Mouse (Mus musculus) retina, postnatal 1 day (tissue): ENCODE results near the gene Armh3.
"Not testable (repeated sequence)": the region's sequence is repeated elsewhere in the genome, so short reads cannot be mapped to it uniquely, and the experiment has no call there.

ENCODE experiments used
- DNase-seq: peaks from one replicate; pipeline ENCODE4 v3.0.0-alpha.2; 2012

Gene Armh3

DNA sequence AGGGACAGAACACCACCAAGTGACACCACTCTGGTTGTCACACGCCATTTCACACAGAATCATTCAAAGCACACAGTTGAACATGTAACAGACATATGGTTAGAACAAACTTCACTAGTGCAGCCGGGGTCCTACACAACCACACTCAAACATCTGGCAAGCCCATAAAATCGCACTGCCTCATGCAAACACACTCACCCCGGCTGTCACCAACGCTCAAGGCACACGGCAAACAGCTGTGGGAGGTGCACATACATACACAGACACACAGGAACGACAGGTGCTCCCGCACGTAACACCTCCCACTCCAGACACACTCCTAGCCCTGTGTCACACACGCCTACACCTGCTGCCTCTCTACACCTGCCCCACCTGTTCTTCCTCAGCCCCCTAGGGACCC is 183.1 kb downstream of the Armh3 start:
- no peak for DNase-seq

GRCm38 (mm10) chr19:45813801-45814200 is 184.5 kb downstream of the Armh3 start:
- peak; percentile 52 for DNase-seq

- peak; percentile 88 for DNase-seq
Observed at GRCm38 (mm10) chr19:45813263-45813662, 185.0 kb downstream of the Armh3 start.

- DNase-seq, result peak; percentile 66
Observed at GRCm38 (mm10) chr19:45812673-45813252, 185.5 kb downstream of the Armh3 start.

GRCm38 (mm10) chr19:45812115-45812514 is 186.2 kb downstream of the Armh3 start:
- DNase-seq, result peak; percentile 78

DNA sequence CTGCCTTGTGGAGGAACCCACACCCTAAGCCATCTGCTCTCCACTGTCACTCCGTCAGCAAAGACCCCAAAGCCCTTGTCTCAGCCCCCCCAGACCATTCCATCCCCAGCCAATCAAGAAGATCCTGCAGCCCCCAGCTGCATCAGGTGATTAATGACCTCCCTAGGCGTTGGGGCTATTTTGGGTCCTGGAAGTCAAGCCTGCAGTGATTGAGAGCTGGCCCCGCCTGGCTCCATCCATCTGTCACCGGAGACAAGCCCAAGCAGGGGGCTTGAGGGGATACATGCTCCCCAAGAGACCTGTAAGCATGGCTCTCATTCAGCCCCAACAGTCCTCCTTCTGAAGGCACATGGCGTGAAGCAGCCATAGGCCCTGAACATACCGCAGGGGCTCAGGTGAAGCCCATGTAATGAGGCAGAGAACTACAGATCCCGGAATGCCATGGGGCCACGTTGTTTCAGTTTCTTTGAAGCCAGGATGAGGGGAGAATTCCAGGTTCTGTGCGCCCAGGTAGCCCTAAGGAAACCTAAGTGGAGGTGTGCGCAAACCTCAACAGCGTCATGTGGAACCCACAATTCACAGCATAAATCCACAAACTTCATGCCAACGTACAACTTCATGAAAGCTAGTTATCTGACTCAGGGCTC is 187.1 kb downstream of the Armh3 start:
- DNase-seq, result no peak

DNA sequence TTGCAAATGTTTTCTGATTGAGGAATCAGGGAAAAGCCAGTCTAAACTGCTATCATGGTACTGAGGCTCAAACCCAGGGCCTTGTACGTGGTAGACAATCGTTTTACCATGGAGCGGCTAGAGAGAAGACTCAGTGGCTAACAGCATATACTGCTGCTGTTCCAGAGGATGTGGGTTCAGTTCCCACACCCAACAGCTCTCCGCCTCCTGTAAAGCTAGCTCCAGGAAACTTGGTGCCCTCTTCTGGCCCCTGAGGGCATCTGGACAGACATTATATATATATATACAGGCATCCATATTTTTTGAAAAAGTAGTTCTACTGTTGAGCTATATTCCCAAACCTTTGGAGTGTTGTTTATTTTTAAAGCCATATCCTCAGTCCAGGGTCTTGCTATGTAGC is 190.6 kb downstream of the Armh3 start:
- no peak for DNase-seq

- DNase-seq, result not testable (repeated sequence)
Observed at GRCm38 (mm10) chr19:45805817-45806216, 192.5 kb downstream of the Armh3 start.

DNA sequence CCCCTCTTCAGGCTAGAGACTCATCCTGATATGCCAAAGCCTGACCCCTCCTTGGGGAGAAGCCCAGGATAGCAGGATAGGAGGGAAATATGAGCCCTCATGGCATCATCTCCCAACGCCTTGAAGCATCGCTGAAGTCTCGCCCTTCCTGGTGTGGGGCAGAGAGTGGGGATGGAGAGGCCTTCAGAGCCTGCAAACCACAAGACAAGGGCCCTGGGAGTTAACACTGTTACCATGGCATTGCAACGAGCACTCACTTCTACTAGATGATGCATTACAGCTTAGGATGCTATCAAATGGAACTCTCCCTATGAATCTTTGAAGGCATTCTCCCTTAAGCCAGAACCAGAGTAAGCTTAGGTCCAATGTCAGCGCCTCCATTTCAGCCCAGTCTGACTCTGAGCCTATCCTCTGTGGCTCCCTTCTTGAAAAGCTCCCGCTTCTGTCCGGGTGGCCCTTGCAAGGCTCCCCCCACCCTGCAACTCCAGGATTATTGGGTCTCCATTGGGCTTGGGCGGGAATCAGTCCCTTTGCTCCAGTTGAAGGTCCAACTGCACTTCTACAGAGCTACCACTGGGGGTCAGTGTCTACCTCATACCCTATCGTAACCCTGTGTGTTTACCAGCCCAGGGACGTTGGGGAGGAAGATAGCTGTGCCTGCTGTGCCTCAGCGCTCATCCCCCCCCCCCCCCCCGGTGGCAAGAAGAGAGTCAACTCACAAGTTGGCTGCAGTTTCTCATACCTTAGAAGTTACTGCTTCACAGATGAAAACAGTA is 193.5 kb downstream of the Armh3 start:
- peak; percentile 82 for DNase-seq

DNA sequence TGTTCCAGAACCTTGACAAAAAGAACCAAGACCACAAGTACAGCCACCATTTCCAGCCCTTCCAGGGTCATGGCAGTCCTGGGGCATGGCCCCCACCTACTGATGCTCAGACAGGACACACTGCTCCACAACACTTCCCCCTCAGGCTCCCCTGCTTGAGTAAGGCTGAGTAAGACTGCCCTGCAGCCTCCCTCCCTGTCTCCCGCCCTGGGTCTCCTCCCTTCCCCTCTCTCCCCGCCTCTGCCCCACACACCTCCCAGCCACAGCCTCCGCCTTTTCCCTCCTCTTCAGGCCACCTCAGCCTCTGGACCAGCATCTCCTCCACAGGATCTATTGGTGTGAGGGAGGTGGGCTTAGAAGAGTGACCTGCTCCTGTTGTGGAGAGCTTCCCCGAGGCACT is 194.9 kb downstream of the Armh3 start:
- DNase-seq, result no peak

GRCm38 (mm10) chr19:45802702-45803101 is 195.6 kb downstream of the Armh3 start:
- DNase-seq, result no peak

- no peak for DNase-seq
Observed at GRCm38 (mm10) chr19:45796879-45797278, 201.4 kb downstream of the Armh3 start.

GRCm38 (mm10) chr19:45796061-45796556 is 202.2 kb downstream of the Armh3 start:
- peak; percentile 41 for DNase-seq

DNA sequence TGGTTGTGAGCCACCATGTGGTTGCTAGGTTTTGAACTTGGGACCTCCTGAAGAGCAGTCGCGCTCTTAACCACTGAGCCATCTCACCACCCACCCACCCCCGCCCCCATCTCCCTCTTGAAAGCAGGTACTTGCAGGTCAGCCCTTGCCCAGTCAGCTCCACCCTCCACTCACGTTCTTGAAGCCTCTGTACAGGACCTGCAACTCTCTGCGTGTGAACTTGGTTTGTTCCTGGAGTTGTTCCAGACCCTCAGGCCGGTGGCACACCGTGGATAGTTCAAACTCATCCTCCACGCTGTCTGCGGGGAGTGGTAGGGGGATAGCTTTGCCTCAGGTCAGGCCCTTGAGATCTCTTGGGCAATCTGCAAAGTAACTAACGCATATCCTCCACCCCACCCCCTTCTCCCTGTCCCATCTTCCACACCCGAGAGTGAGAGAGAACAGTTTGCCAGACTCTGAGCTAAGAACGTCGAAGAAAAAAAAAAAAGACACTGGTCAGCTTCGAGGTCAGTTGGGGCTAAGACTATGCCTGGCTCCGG is 202.8 kb downstream of the Armh3 start:
- no peak for DNase-seq

GRCm38 (mm10) chr19:45794718-45795117 is 203.6 kb downstream of the Armh3 start:
- no peak for DNase-seq

DNA sequence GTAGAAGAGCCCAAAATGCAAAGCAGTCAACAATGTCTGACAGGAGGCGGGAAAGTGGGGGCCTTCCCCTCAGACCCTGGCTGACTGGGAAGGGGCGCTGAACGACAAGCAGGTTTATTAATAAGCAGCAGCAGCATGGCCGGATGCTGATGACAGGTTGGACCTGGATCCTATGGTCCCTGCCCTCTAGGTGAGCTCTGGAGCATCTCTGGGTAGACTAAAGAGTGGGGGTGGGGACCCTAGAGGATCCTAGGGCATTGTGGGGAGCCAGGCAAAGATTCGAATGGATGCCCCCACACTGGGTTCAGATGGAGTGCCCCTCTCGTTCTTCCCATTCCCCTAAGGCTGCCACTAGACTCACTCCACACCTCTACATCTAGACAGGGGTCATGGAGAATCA is 205.9 kb downstream of the Armh3 start:
- DNase-seq, result no peak

GRCm38 (mm10) chr19:45789888-45790874 is 208.1 kb downstream of the Armh3 start:
- DNase-seq, result no peak

- DNase-seq, result no peak
Observed at GRCm38 (mm10) chr19:45789365-45789764, 208.9 kb downstream of the Armh3 start.

DNA sequence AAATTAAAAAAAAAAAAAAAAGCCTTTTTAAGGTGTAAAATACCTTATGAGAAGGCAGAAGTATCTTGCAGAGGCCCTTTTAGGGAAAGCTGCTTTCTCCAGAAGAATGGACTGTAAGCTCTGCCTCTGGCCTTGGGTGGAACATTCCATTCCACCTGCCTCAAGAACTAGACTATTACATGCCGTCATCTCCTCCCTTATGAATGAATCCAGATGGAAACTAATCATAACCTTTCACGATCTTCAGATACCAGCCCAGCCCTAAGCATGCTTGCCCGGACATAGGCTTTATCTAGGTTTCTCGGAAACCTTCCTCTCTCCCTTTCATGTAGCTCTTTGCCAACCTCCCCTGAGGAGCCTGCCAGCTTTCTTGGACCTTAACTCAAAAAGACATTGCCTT is 210.0 kb downstream of the Armh3 start:
- no peak for DNase-seq

DNA sequence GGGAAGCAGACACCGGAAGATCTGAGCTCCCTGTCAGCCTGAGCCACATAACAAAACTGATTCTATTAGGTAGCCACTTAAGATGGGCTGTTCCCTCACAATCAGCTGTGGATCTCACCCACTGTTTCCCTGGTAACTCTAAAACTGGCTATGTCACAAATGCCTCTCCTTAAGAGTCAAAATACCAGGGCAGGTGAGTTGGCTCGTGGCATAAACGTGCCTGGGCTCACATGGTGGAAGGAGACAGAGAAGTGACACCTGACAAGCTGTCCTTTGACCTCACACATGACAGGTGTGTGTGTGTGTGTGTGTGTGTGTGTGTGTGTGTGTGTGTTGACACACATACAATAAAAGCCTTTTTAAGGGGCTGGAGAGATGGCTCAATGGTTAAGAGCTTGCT is 210.8 kb downstream of the Armh3 start:
- no peak for DNase-seq

- DNase-seq, result no peak
Observed at GRCm38 (mm10) chr19:45785470-45785869, 212.8 kb downstream of the Armh3 start.

GRCm38 (mm10) chr19:45783933-45784576 is 214.2 kb downstream of the Armh3 start:
- no peak for DNase-seq
